Mouse (Mus musculus) liver, postnatal 0 days (tissue): ENCODE measurements around the gene Fkbp10.

Experiments used
- CTCF ChIP-seq: sonication (generic); IDR thresholded peaks from 2 replicates; pipeline ENCODE4 v1.5.1; 2016; ENCODE audit warnings: antibody characterized with exemption, low read depth
- EP300 ChIP-seq: IDR thresholded peaks from 2 replicates; pipeline ENCODE4 v1.6.1; 2016; ENCODE audit warnings: antibody characterized with exemption, low read depth, mild to moderate bottlenecking

DNA sequence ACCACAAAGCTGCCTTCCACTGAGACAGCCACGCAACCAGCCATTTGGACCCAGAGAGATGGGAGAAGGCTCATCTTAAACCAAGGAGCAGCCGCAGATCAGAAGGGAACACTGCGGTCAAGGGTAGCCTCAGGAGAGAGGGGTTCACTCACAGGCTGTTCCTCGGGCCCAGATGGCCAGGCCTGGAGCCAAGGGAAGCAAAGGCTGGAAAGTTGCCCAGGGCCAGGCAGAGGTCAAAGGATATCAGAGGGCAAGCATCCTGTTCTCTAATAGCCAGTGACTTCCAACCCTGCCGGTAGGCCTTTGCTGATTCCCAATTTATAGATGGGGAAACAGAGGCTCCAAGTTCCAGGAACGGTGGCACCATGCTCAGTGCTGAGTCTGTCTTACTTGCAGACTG is 26.9 kb upstream of the Fkbp10 start:
- TF ChIP-seq CTCF: no peak
- no peak for TF ChIP-seq EP300
